Mouse (Mus musculus): ENCODE data around the gene Slc7a6.

Slc7a6 gene

DNA sequence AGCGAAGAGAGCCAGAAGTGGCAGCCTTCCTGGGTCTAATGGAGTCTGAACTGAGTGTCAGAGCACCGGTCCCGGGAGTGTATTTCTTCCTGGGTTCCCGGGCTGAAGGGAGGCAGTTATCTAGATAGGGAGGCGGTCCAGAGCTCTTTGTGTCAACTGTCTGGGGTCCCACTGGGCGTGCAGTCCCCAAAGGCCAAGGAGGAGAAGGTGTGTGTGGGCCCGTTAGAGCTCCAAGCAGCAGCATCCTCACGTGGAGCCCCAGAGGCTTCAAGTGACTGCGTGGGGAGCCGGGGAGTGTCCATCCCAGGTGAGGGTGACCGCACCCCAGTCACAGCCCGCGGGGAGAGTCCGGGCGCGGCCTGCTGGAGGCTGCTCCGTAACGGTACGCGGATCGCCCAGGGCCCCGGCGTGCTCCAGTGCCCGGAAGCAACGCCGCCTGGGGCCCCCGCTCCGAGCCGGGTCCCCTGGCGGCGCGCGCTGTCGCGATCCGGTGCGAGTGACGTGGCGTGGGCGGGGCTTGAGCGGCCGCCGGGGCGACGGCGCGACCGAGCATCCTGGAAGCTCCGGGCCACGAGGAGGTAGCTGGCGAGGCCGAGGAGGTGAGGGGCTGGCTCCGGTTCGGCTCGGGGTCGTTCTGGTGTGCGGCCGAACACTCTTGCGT is at the start of gene Slc7a6:
TSS of gene Slc7a6 (plus strand) at position 502 of the 661 bp plus-strand sequence.
- DNase-seq = peak; percentile 92 to 94

DNA sequence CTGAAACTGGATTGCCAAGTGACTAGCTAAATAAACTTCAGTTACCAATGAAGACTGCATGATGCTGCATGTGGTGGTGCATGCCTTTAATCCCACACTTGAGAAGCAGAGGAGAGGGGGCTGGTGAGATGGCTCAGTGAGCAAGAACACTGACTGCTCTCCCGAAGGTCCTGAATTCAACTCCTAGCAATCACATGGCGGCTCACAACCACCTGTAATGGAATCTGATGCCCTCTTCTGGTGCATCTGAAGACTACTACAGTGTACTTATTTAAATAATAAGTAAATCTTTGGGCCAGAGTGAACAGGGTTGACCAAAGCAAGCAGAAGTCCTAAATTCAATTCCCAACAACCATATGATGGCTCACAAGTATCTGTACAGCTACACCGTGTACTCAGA is 45.2 kb upstream of the Slc7a6 start:
- no peak for DNase-seq

DNA sequence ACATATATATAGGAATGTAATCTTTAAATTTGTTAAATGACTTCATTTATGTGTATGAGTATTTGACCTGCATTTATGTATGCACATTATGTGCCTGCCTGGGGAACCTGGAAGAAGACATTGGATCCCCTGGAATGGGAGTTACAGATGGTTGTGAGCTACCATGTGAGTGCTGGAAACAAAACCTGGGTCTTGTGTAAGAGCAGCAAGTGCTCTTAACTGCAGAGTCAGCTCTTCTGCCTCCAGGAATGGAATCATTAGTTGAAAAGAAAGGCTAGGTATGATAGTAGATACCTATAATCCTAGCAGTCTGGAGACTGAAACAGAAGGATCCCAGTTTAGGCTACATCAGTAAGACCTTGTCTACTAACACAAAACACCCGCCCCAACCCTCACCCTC is 42.6 kb upstream of the Slc7a6 start:
- DNase-seq = no peak

DNA sequence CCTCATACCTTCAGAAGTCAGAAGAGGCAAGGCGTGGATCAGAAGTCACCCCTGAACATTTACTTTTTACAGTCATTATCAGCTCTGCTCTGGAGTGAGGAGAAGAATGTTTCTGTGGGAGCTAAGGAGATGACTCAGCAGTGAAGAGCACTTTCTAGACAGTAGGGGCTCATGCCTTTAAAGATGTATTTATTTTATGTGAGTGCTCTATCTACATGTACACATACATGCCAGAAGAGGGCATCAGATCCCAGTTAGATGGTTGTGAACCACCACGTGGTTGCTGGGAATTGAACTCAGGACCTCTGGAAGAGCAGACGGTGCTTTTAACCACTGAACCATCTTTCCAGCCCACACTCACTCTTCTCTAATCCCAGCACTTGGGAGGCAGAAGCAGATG is 41.6 kb upstream of the Slc7a6 start:
- DNase-seq = no peak

DNA sequence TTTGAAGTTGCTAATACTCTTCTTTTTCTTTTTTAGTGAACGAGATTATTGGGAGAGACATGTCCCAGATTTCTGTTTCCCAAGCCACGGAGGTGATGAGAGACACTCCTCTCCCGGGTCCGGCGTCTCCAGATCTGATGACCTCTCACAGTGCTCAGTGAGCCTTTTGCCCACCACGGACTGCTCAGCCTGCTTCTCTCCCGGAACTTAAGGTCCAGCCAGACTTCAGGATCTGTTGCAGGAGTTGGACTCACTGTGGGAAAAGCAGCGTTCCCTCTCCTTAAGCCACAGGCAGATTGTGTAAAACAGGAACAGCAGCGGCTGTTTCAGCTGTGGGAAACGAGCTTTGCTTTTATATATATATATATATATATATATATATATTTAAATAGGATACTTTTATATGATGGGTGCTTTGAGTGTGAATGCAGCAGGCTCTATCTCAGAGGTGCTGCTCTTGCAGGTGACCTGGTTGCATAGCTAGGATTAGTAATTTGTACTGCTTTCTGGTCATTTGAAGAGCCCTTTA is 40.7 kb upstream of the Slc7a6 start:
- no peak for DNase-seq

DNA sequence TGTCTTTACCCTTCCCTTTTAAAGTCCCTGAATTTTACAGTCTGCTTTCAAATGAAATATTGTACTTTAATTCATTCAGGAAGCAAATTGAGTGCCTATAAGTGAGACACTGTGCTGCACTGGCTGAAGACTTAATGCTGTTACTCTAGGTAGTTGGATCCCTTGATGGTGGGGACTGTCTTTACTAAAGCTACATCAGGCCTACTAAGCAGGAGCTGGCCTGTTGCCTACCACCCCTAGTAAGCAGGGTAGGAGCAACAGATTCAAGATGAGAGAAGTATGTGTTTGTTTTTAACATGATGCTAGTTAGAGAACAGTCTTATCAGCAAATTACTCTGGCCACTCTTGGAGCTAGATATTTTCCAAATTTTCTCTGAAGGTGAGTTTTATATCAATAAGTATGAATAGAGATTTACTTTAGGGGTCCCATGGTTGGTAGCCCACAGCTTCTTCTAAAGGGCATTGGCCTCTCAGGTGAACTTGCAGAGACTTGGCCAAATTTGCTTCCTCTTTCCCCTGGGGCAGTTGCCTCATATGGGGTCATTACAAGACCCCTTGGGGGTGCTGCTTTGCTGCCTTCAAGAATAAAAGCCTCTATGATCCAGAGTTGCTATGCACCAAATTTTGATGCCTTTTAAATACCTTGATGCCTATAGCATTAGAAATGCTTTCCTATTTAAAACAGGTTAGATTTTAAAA is 39.3 kb upstream of the Slc7a6 start:
- no peak for DNase-seq

DNA sequence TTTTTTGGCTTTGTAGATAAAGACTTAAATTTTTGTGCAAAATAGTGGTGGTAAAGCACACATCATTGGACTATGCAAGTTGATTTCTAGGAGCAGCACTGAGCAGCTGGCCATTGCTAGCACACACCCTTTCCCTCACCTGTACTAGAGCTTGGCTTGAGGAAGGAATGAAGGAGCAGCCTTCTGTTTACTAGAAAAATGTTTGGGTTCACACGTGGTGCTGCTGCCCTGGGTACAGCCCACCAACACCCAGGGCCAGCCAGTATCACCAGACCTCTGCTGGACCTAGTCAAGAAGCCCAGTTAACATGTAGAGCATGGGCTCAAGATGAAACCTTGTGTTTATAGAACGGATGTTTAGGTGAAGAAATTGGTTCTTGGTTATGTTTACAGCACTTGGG is 38.7 kb upstream of the Slc7a6 start:
- no peak for DNase-seq

DNA sequence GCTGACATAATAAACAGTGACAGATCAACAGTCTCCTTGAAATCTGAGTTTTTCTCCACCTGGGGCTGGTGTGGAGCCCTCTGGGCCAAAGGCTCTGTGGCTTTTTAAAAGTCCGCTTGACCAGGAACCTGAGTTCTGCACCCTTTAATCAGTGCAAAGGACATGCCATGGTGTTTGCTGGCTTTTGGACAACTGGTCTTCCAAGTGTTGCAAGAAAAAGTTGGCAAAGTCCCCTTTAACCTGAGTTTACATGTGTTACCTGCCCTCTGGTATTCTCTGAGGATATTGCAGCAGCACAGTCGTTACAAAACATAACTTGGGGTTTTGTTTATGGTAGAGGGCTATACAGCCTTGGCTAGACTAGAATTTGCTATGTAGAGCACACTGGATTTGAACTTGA is 38.2 kb upstream of the Slc7a6 start:
- no peak for DNase-seq

DNA sequence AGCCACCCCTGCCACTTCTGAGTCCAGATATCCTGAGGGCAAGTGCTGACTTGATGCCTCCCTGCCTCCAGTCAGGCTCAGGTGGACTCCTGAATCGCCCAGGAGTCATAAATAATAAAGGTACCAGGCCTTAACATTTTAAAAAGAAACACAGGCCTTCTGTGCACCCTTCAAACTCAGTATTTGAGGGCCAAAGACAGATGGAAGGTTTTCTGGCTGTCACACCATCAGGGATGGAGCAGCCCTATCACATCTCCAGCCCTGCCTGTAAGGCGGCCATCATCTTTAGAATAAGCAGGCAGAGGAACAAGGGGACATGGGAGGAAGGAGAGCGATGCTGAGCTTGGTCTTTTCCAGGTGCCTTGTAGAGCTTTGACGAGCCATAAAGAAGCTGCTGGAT is 37.6 kb upstream of the Slc7a6 start:
- no peak for DNase-seq

DNA sequence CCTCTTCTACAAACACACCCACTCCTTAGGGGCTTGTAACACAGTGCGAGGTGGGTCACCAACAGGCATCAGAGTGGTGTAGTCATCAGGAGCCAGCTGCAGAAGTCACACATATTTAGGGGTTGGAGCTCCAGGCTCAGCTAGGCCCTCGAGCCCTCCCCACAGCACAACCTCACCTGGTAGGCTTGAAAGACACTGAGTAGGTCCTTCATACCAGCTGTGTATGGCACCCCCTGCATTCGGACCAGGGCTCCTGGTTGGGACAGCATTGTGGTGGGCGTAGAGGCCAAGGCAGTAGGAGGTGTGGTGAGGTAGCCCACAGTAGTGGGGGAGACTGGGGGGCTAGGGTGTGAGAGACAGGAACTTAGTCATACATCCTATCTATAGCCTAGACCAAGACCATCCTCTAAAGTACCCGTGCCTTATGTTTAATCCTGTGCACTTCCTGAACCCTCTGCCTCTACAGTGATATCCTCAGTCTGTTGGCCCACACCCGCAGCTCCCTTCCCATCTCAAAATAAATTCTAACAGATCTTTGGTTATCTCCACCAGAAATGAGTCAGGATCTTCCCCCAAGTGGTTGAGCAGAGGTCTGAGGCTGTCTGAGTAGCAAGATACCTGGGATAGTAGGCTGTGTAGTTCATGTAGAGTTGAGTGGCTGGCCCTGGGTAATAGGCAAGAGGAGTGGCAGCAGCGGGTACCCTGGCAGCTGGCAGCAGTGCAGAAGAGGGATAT is 37.0 kb upstream of the Slc7a6 start:
- no peak for DNase-seq

DNA sequence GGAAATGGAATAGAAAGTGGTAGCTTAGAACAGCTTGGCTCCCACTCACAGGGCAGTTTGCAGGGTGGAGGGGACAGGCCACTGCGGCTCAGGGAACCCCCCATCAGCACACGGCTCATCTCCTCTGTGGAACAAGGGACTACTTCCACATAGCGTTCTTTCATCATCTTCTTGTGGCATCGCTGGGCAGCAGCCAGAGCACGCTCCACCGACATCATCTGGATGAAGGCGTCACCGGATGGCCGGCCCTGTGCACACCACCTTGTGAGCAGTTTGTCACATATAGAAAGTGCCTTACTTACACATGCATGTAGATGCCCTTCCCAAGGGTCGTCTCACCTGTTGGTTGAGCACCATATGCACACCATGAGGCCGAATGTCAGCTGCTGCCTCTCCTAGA is 36.3 kb upstream of the Slc7a6 start:
- DNase-seq = no peak

DNA sequence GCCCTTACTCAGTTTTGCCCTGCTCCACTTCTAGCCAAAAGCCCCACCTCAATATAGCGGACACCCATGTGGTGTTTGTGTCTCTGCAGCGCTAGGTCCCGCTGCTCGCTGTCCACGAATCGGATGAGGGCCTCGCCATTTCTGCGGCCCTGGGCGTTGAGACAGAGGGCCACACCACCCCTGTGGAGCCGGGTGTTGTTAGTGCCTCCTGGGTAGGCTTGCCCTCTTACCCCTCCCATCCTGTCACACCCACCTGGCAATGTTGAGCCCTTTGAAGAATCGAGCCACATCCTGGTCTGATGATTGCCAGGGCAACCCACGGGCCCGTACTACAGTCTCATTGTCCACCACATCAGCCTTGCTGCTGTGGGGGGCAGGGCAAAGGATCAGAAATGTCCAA is 35.1 kb upstream of the Slc7a6 start:
- DNase-seq = no peak

DNA sequence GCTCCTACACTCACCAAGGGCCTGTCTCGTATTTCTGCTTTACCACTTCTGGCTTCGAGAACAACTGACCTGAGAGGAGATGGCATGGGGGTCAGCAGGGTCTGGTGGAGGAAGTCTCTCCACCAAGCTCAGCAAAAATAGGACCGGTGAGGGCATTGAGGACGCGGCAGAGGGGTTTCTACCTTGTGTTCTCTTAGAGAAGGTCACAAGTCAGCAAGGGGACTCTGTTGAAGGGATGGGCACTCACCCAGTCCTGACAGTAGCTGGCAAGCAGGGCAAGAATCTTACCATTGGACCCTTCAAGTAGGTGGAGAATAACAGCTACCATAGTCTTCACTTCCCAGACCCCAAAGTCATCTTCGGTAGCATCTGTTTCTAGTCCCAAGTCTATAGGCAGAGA is 34.7 kb upstream of the Slc7a6 start:
- DNase-seq = no peak

DNA sequence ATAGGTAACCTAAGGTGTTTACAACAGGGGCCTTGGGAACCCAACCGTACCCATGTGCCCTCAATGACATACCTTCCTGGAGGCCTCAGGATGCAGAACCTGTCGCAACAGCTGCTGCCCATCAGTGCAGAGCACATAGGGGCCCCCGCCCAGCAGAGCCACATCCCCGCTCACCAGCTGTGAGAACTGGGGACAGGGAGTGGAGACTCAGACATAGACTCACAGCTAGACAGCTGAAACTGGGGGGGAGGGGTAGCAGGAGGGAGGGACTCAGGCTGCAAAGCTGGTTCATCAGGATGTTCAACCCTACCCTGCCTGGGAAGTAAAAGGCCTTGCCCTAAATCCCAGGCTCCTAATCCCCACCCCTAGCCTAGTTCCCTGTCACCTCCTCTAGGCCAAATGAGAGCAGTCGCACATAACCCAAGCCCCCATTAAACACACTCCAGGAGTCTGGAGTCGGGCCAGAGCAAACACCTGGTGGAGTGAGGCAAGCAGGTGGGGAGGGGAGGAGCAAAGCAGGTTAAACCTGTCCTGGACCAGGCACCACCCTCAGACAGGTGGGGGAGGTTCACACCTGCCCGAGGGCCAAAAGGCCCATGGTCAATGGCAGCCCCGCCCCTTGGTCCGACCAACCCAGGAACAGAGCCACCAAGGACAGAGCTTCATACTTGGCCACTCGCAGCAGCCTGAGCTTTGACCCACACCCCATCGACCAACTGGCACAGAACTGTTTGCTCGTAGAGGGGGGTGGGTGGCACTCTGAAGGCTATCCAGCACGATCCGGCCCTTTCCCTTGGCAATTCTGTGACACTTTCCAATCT is 33.7 kb upstream of the Slc7a6 start:
- DNase-seq = peak; percentile 53 to 56

DNA sequence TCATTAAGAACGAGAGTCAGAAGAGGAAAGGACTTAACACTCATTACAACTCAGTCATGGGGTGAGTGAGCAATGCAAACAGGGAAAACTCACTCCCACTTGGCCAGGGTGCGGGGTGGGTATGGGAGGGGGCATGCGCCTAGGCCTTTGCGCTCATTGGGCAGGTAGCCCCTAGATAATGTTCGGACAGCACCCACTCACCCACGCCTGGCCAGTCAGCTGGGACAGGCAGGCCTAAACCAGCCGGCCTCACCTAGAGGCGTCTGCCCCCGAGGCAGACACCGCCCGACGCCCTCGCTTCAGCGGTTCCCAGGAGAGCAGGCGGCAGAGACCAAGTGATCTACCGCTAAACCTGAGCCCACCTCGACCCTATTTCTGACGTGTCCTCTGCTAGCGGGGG is 33.0 kb upstream of the Slc7a6 start:
- no peak for DNase-seq

DNA sequence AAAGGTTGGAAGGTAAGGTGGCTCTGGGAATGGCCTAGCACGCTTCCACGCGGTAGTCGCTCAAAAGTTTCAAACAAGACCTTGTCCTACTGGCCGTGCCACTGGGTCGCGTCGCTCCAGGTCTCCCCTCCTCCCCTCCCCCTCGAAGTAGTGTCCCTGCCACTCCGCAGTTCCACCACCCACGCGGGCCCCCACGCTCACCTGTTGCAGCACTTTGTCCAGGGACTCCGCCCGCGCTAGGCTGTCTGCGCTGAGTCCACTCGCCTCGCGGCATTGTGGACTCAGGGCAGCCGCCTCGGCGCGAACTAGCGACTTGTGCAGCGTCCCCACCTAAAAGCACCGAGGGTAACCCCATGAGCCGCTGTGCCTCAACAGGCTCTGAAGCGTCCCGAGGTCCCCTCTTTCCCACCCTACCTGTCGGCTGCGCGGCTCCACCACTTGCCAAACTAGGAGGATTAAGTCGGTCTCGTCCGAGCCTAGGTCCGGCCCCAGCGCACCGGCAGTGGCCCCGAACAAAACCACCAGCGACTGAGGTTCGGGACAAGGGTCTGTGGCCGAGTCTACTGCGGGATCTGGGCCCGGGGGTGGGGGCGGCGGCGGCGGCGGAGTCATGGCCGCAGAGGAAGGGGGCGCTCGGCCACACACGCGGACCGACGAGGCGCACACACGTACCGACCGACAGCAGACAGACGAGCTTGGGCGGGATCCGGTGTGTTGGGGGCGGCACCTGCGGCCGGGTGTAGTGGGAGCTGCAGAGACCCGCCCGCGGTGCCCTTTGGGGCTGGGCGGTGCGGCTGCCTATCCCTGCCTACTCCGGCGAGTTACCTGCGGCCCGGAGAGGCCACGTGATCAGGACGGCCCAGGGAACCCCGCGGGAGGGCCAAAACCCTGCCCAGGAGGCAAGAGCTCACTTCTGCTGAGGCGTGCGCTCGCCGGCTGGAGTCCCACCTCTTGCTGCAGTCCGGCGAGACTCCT is 32.2 kb upstream of the Slc7a6 start, which contains the start of gene Esrp2:
TSS of gene Esrp2 (minus strand) at position 819 of the 975 bp plus-strand sequence.
- DNase-seq = no peak

DNA sequence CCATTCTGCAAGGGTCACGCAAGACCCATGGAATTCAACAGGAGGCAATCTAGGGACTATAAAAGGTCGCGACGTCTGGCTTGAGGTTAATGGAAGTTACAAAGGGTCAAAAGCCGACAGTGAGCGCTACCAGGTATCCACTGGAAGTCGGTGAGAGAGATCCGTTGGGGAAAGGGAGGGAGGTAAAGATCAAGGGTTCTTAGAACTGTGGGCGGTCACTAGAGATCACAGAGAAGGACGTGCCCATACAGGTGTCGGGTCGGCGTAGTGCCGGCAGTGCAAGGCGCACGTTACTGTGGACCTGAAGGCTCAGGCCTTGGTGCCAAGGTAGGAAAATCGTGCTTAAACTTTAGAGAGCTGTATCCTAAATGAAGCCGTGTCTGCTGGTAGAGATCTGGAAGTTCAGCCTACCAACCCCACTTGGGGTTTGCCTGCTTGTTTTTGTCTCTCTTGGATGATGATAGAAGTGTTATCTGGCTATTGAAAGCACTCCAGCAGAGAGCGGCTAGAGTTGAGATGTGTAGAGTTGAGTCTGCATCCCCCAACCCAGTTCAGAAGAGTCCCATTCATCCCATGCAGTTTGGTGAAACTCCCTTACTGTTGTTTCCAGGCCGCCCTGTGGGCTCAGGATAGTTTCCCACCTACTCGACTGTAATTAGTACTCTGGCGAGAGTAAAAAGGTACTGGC is 31.3 kb upstream of the Slc7a6 start:
- DNase-seq = no peak

DNA sequence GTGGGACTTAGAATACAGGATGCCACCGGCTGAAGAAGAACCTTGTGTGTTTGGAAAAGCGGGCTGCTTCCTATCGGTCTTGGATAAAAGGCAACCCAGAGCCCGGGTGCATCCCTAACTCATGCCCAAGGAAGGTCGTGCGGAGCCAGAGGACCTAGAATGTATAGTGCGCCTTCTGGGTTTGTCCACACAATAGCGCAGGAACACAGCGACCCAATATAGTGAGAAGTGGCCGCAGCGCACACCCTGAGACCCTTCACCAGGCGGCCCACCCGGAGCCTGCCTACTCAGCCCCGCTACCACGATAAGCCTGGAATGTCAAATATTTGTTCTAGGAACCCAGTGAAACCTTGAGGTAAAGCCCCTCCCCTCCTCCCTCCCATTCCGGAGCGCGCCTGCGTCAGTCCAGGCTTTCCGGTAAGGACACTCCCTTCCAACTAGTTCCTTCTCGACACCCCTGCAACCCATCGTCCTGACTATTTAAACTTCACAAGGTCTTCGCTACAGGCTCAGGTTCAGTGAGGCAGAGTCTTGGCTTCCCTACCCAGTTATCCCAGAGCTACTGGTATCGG is 30.7 kb upstream of the Slc7a6 start:
- peak; percentile 53 to 54 for DNase-seq

DNA sequence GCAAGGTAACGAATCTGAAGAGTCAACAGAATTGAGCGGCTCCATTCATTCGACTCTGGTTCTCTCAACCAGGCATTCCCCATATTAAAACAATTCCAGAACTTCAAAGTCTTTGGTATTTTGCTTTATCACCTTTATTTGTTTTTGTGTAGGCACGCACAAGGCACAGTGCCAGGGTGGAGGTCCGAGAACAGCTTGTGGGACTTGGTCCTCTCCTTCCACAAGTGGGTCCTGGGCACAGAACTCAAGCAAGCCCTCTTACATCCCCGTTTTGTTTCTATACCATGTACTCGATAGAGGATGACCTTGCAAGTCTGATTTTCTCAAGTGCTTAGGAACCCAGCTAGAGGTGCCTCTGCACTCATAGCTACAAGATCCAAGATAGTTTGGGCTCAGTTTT is 30.0 kb upstream of the Slc7a6 start:
- no peak for DNase-seq

DNA sequence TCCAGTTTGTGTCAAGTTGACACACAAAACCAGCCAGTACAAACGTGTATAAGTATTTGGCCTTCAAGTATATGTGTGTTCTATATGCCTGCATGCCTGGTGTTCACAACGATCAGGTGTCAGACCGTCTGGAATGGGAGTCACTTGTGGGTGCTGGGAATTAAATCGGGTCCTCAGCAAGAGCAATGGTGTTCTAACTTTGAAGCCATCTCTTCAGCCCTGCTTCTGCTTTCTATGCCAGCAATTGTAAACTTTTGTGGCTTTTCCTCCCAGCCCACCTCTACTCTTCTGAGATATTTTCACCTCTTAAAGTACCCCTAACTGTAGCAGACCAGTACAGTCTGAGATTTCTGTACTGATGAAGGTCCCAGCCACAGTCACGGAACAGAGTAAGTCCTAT is 28.5 kb upstream of the Slc7a6 start:
- no peak for DNase-seq

DNA sequence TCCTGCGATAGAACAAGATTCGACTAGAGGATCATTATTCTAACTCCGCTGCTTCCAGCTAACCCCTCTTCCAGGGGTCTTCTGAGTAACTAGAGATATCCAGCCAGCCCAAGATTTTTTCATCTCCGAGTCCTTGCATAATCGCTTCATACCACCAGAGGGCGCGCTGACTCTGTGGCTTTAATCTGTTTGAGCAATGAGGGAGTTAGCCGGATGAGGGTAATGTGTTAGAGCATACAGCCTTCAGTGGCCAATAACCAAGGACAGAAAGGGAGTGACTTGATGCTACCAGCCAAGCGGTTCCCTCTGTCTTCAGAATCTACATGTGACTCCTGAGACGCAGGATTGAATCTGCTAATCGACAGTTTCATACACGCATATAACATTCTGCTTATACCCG is 27.9 kb upstream of the Slc7a6 start:
- peak; percentile 89 to 92 for DNase-seq

Measured in cerebellum, postnatal 10 days (tissue).